Mouse (Mus musculus) ES-Bruce4 (cell line): ENCODE data around the gene Nhlrc4.

ENCODE experiments used
- CTCF ChIP-seq: IDR thresholded peaks from one replicate; pipeline ENCODE4 v1.8.1; 2011; ENCODE audit warnings: low read depth, low read length
- POLR2A ChIP-seq: IDR thresholded peaks from one replicate; pipeline ENCODE4 v1.8.1; 2011; ENCODE audit warnings: low read length; ENCODE audit not compliant: insufficient read depth

- TF ChIP-seq CTCF (no peak), POLR2A (no peak)
These were observed 41.7 kb downstream of the Nhlrc4 start for GRCm38 (mm10) chr17:25903061-25903460.
